Mouse (Mus musculus): ENCODE results near the gene Rsl1d1.

Gene Rsl1d1

GRCm38 (mm10) chr16:11202571-11203554, at the start of gene Rsl1d1:
Rsl1d1 (minus strand) TSS chr16:11203331.
- DNase-seq (ENCODE audit: low read depth, low spot score), result peak; percentile 97

- DNase-seq (ENCODE audit: low read depth, low spot score), result no peak
Measured at GRCm38 (mm10) chr16:11247791-11248190, 44.7 kb upstream of the Rsl1d1 start.

GRCm38 (mm10) chr16:11245767-11246166, 42.6 kb upstream of the Rsl1d1 start:
- no peak for DNase-seq (ENCODE audit: low read depth, low spot score)

- no peak for DNase-seq (ENCODE audit: low read depth, low spot score)
Measured at GRCm38 (mm10) chr16:11242401-11242800, 39.3 kb upstream of the Rsl1d1 start.

GRCm38 (mm10) chr16:11217801-11218200, 14.7 kb upstream of the Rsl1d1 start:
- DNase-seq (ENCODE audit: low read depth, low spot score), result no peak

- no peak for DNase-seq (ENCODE audit: low read depth, low spot score)
Measured at GRCm38 (mm10) chr16:11203600-11204390, 664 bp upstream of the Rsl1d1 start.

GRCm38 (mm10) chr16:11201740-11202394, 1.3 kb downstream of the Rsl1d1 start:
- no peak for DNase-seq (ENCODE audit: low read depth, low spot score)

GRCm38 (mm10) chr16:11200247-11200646, 2.9 kb downstream of the Rsl1d1 start:
- no peak for DNase-seq (ENCODE audit: low read depth, low spot score)

GRCm38 (mm10) chr16:11198467-11198866, 4.7 kb downstream of the Rsl1d1 start:
- peak; percentile 92 for DNase-seq (ENCODE audit: low read depth, low spot score)

GRCm38 (mm10) chr16:11197052-11197451, 6.1 kb downstream of the Rsl1d1 start:
- DNase-seq (ENCODE audit: low read depth, low spot score), result no peak

- peak; percentile 38 for DNase-seq (ENCODE audit: low read depth, low spot score)
Measured at GRCm38 (mm10) chr16:11193231-11193630, 9.9 kb downstream of the Rsl1d1 start.

- no peak for DNase-seq (ENCODE audit: low read depth, low spot score)
Measured at GRCm38 (mm10) chr16:11190150-11190549, 13.0 kb downstream of the Rsl1d1 start.

GRCm38 (mm10) chr16:11177404-11177803, 25.7 kb downstream of the Rsl1d1 start:
- no peak for DNase-seq (ENCODE audit: low read depth, low spot score)

- no peak for DNase-seq (ENCODE audit: low read depth, low spot score)
Measured at GRCm38 (mm10) chr16:11176884-11177244, 26.3 kb downstream of the Rsl1d1 start.

- DNase-seq (ENCODE audit: low read depth, low spot score), result peak; percentile 85
Measured at GRCm38 (mm10) chr16:11176208-11176883, 26.8 kb downstream of the Rsl1d1 start, which contains the start of gene Zc3h7a. Zc3h7a (minus strand) TSS chr16:11176393.

GRCm38 (mm10) chr16:11175489-11176207, 27.5 kb downstream of the Rsl1d1 start:
- DNase-seq (ENCODE audit: low read depth, low spot score), result peak; percentile 79

GRCm38 (mm10) chr16:11175100-11175488, 28.0 kb downstream of the Rsl1d1 start:
- DNase-seq (ENCODE audit: low read depth, low spot score), result no peak

- DNase-seq (ENCODE audit: low read depth, low spot score), result peak; percentile 72
Measured at GRCm38 (mm10) chr16:11174671-11175081, 28.5 kb downstream of the Rsl1d1 start.

- DNase-seq (ENCODE audit: low read depth, low spot score), result no peak
Measured at GRCm38 (mm10) chr16:11171679-11172078, 31.5 kb downstream of the Rsl1d1 start.

GRCm38 (mm10) chr16:11166431-11166830, 36.7 kb downstream of the Rsl1d1 start:
- no peak for DNase-seq (ENCODE audit: low read depth, low spot score)

All from R1 (cell line).